Mouse (Mus musculus) embryonic facial prominence, embryonic 13.5 days (tissue): ENCODE measurements at regions not wholly inside any gene's neighbourhood (a gene's known extent, or its start where the extent isn't known, plus 50 kb on each side); places are given as distances from the start of the nearest gene placed in this dataset.
"Not testable (repeated sequence)": the region's sequence is repeated elsewhere in the genome, so short reads cannot be mapped to it uniquely, and the experiment has no call there.

Source experiments
- ATAC-seq: fragments of 200-750 bp; cut with Nextera tagmentation; 2 replicates; pipeline ENCODE4 v1.8.0; 2017; ENCODE audit warnings: low read depth; ENCODE audit not compliant: insufficient number of reproducible peaks, insufficient read depth, low FRiP score, low TSS enrichment
- H3K27ac ChIP-seq: fragments of 300-500 bp; sonication (generic); 2 replicates; pipeline ENCODE4 v1.5.1; 2015; ENCODE audit warnings: moderate library complexity, mild to moderate bottlenecking, inconsistent platforms
- H3K27me3 ChIP-seq: fragments of 300-500 bp; sonication (generic); 2 replicates; pipeline ENCODE4 v1.6.1; 2015; ENCODE audit warnings: mild to moderate bottlenecking, inconsistent platforms
- H3K36me3 ChIP-seq: fragments of 300-500 bp; sonication (generic); 2 replicates; pipeline ENCODE4 v1.6.1; 2015; ENCODE audit warnings: mild to moderate bottlenecking, inconsistent platforms
- H3K4me1 ChIP-seq: fragments of 300-500 bp; sonication (generic); 2 replicates; pipeline ENCODE4 v1.6.1; 2015; ENCODE audit warnings: inconsistent platforms
- H3K4me2 ChIP-seq: fragments of 300-500 bp; sonication (generic); 2 replicates; pipeline ENCODE4 v1.6.1; 2015; ENCODE audit warnings: moderate library complexity, mild to moderate bottlenecking, inconsistent platforms
- H3K4me3 ChIP-seq: fragments of 300-500 bp; sonication (generic); 2 replicates; pipeline ENCODE4 v1.5.1; 2015; ENCODE audit warnings: mild to moderate bottlenecking, inconsistent platforms
- H3K9ac ChIP-seq: fragments of 300-500 bp; sonication (generic); 2 replicates; pipeline ENCODE4 v1.6.1; 2015; ENCODE audit warnings: mild to moderate bottlenecking, inconsistent platforms
- H3K9me3 ChIP-seq: fragments of 300-500 bp; sonication (generic); 2 replicates; pipeline ENCODE4 v1.6.1; 2016; ENCODE audit warnings: inconsistent platforms
- WGBS: fragments of 180-500 bp; shearing (Covaris S2); methylation state at CpG from one replicate; pipeline ENCODE4 v1.1.7; 2015; ENCODE audit warnings: mixed read lengths; 5-methylcytosine and 5-hydroxymethylcytosine counted together

DNA sequence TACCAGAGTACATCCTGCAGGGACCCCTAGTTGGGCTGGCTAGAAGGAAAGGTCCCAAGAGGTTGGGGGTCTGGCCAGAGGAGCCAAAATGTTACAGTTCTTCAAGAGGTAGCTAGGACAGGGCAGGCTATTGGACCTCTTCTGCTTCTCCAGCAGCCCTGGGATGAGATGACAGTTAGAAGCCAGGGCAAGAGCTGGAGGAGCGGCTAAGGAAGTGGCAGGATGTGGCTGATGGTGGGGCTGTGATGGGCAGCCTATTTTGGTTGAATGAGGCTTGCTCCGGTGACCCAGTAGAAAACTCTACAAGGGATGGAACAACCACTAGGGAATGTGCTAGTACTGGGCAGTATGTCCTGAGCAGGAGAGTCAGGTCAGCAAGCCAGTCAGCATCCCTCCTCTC is 82.8 kb downstream of the Ddx11 start:
- Histone ChIP-seq H3K4me3 (no peak overlapping the region), H3K4me1 (no peaks in the 10 kb centered on the region), H3K4me2 (no peak overlapping the region), H3K9ac (no peak overlapping the region), H3K27me3 (no peaks in the 10 kb centered on the region), H3K9me3 (no peaks in the 10 kb centered on the region), H3K27ac (no peak overlapping the region), H3K36me3 (no peaks in the 10 kb centered on the region)
- 91% methylated on average over 2 of the region's 2 CpGs for WGBS
- ATAC-seq = no peak

DNA sequence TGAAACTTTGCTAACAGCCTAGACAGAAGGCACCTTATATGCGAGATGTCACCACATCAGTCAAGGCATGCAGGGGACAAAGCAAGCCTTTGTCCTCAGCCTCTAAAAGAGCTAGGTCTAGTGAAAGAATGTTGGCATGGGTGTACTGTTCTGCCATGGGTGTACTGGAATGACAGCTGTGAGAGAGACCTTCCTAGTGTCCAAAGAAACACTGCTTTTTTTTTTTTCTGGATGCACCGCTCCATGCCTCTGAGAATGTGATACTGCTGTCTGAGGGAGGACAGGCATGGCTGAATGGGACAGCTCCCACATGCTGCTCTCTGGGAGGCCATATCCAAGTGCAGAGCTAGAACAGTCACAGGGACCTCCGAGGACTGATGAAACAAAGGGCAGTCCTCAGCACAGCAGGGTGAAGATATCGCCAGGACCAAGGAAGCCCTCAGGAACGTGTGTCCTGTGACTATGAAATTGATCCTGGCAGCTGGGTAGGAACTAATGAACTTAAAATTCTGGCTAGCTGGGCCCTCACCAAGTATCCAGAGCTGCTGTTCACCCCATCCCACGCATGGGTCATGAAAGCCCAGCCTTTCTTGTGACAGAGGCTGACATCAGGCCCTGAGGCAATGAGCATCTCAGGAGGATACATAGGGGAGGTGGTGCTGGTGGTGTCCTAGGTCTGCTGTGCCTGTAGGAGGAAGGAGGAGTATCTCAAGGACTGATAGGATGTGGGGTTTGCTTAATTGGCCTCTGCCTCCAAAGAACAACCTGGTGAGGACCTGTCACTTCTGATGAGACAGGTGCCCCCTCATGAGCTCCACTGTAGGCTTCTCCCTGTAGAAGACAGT is 84.6 kb downstream of the Ddx11 start:
- not testable (repeated sequence) for H3K4me1 ChIP-seq, H3K36me3 ChIP-seq, H3K4me2 ChIP-seq, H3K4me3 ChIP-seq, H3K9me3 ChIP-seq, H3K27ac ChIP-seq, H3K9ac ChIP-seq, ATAC-seq, H3K27me3 ChIP-seq
- WGBS = 70% methylated on average over 6 of the region's 6 CpGs

DNA sequence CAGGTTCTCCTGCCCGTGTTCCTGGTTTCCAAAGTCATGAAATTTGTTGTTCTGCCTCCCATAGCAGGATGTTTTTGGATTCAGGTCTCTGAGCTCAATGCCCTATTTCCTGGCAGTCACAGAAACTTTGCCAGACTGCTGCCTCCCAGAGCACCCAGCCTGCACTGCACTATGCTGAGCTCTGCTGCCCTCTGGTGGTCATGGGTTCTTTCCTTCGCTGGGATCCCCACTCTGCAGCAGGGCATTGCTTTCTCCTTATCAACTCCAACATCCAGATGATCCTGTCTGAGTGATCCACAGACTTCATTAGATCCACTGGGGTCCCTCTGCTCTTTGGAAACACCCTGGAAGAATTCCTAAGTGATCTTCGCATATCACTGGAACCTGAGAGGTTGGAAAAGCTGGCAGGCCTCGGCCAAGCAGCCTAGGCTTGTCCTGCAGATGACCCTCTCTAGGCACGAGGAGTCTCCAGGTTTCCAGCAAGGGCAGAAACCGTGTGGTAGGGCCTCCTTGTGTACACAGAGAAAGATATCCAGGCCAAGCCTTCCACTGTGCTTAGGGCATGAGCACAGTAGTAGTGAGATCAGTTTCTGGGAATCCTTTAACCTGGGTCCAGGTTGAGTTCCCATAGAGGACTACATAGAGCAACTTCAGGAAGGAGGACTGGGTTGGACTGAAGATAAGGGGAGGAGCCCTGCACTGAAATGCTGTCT is 85.6 kb downstream of the Ddx11 start:
- H3K4me2 ChIP-seq, H3K27ac ChIP-seq, H3K4me3 ChIP-seq, H3K4me1 ChIP-seq, H3K36me3 ChIP-seq, H3K27me3 ChIP-seq, H3K9me3 ChIP-seq, H3K9ac ChIP-seq: not testable (repeated sequence)
- 39% methylated on average over 3 of the region's 6 CpGs for WGBS
- peak; percentile 59; the same call in 1 of the 2 replicates for ATAC-seq

DNA sequence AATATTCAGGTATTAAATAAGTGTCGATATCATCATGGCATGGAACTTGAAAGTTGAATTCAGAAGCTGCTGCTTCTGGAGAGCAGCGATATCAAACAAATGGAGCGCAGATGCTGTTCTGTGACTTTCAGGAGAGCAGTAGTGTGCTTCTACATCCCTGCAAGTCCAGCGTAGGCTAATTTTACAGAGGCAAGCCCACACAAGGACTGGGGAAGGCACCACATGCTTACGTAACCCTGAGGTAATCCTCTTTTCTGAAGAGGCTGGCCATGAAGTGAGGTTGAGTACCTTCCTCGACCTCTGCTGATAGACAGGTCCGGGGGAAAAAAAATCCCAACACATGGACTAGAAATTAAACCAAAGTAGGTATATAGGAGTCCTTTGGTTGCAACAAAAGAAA is 88.2 kb downstream of the Ddx11 start:
- H3K9ac ChIP-seq = no peak overlapping the region
- 77% methylated on average over 7 of the region's 7 CpGs for WGBS

DNA sequence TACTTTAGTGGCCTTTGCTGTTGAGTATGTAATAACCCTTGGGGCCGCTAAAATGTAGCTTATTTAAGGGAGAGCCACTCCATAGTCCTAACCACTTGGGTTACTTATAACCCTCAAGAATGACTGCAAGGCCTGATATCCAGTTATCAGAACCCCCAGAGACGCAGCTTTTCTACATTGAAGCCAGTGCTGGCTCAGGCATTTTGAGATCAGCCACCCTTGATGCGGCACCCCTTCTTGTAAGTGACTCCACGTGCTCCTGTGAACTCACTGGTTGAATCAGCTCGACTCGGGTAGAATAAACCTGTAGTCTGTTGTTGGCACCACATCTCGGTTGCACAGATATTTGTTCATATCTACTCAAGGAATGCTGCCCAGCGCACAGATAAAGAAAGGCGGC is 89.3 kb downstream of the Ddx11 start:
- Histone ChIP-seq H3K27me3 (no peaks in the 10 kb centered on the region), H3K4me2 (no peak overlapping the region), H3K36me3 (no peaks in the 10 kb centered on the region), H3K27ac (no peak overlapping the region), H3K4me1 (no peaks in the 10 kb centered on the region), H3K9ac (no peak overlapping the region), H3K4me3 (no peak overlapping the region), H3K9me3 (no peaks in the 10 kb centered on the region)
- WGBS = 91% methylated on average over 9 of the region's 9 CpGs
- ATAC-seq = no peak

More for the DNA sequence above, 88.2 kb downstream of the Ddx11 start:
- Histone ChIP-seq H3K9me3 (no peaks in the 10 kb centered on the region), H3K4me3 (no peak overlapping the region), H3K27ac (no peak overlapping the region), H3K36me3 (no peaks in the 10 kb centered on the region), H3K27me3 (no peaks in the 10 kb centered on the region), H3K4me2 (no peak overlapping the region), H3K4me1 (no peaks in the 10 kb centered on the region)
- ATAC-seq = no peak

DNA sequence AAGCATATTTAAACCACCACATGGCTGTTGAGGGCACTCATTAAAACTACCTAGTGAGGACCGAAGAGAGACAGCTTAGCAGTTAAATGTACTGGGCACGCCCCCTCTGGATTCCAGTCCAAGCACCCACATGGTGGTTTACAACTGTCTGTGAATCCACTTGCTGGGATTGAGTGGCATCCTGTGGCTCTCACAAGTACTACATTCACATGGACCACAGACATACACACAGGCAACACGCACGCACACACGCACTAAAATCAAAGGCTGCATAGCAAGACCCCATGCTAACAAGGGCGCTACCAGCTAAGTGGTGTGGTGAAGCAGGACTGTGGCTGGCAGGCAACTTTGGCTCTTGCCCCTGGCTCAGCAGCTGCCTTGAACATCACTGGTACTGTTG is 95.0 kb downstream of the Ddx11 start:
- Histone ChIP-seq H3K4me1 (no peaks in the 10 kb centered on the region), H3K4me2 (no peak overlapping the region), H3K27ac (no peak overlapping the region), H3K9ac (no peak overlapping the region), H3K36me3 (no peaks in the 10 kb centered on the region), H3K4me3 (no peak overlapping the region), H3K9me3 (no peaks in the 10 kb centered on the region), H3K27me3 (no peaks in the 10 kb centered on the region)
- 95% methylated on average over 6 of the region's 6 CpGs for WGBS
- no peak for ATAC-seq

DNA sequence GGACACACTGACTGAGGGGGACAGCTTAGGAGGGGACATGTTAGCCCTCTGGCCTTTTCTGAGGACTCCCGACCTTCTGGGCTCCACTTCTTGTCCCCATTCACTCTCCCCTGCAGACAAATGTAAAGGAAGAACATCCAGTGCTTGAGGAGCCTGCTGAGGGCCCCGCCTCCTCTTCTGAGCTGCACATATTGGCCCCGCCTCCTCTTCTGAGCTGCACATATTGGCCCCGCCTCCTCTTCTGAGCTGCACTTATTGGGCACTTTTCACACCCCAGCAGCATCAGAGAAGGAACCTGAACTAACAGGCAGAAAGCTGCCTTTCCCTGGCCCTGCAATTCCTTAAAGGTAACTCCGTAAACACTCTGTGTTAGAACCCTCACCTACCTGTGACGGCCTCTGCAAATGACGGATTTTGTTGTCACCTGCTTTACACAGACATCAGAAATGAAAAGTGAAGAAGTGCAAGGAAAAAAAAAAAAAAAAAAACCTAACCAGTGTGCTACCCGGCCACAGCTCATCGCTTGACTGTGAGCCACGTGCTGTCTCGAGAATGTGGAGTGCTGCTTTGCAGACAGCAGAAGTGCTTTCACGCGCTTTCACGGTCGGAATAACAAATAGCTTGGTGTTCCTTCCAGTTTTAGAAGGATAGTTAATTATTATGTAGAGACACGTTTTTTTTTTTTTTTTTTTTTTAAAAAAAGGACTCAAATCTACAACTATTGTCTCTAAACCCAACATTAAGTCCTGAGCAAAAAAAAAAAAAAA is 96.5 kb downstream of the Ddx11 start:
- H3K4me3 ChIP-seq = no peak overlapping the region
- H3K4me2 ChIP-seq = no peak overlapping the region
- H3K36me3 ChIP-seq = no peaks in the 10 kb centered on the region
- no peaks in the 10 kb centered on the region for H3K27me3 ChIP-seq
- ATAC-seq = no peak
- H3K9me3 ChIP-seq = no peaks in the 10 kb centered on the region
- WGBS = 67% methylated on average over 16 of the region's 16 CpGs
- H3K9ac ChIP-seq = no peak overlapping the region
- H3K27ac ChIP-seq = no peak overlapping the region
- H3K4me1 ChIP-seq = no peaks in the 10 kb centered on the region

DNA sequence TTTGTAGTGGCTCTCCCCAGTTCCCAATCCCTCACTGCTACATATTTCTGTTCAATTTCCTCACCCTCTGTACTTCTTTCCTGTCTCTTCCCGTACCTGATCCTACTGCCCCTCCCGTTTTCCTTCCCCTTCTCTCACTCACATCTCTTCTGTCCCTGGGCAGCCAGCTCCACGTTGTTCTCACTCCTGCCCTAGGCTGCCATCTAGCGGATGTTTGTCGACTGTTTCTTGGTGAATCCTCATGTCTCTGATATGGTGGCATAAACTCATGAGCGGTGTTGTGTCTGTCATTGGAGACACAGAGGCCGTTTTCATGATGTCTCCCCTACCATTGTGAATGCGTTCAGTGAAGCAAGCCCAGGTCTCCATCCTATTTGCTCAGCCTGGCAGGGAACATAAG is 97.9 kb downstream of the Ddx11 start:
- ATAC-seq = no peak
- no peak overlapping the region for H3K4me3 ChIP-seq

DNA sequence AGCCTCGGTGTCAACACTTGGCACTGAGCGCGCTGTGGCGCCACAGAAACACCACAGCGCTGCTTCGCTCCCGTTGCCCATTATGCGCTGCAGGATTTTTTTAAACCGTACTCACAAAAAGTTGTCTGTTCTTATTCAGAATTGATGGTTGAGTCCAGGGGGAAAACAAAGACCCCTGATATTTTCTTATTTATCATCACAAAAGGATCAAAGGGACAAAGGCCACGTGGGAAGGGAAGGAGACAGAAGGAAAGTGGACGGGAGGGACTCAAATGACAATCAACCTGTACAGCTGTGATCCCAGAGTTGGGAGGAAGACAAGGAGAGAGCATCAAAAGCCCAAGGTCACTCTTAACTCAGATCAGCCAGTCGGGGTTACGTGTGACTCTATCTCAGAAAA is 100.4 kb downstream of the Ddx11 start:
- no peak overlapping the region for H3K4me2 ChIP-seq
- no peaks in the 10 kb centered on the region for H3K9me3 ChIP-seq
- no peak overlapping the region for H3K9ac ChIP-seq
- H3K4me1 ChIP-seq = no peaks in the 10 kb centered on the region
- no peak overlapping the region for H3K4me3 ChIP-seq
- no peaks in the 10 kb centered on the region for H3K27me3 ChIP-seq
- H3K36me3 ChIP-seq = no peaks in the 10 kb centered on the region
- ATAC-seq = no peak
- 89% methylated on average over 13 of the region's 13 CpGs for WGBS
- no peak overlapping the region for H3K27ac ChIP-seq

More for the DNA sequence above, 97.9 kb downstream of the Ddx11 start:
- Histone ChIP-seq H3K4me1 (no peaks in the 10 kb centered on the region), H3K27ac (no peak overlapping the region), H3K4me2 (no peak overlapping the region), H3K36me3 (no peaks in the 10 kb centered on the region), H3K9ac (no peak overlapping the region), H3K27me3 (no peaks in the 10 kb centered on the region), H3K9me3 (no peaks in the 10 kb centered on the region)
- WGBS = 11% methylated on average over 8 of the region's 8 CpGs

DNA sequence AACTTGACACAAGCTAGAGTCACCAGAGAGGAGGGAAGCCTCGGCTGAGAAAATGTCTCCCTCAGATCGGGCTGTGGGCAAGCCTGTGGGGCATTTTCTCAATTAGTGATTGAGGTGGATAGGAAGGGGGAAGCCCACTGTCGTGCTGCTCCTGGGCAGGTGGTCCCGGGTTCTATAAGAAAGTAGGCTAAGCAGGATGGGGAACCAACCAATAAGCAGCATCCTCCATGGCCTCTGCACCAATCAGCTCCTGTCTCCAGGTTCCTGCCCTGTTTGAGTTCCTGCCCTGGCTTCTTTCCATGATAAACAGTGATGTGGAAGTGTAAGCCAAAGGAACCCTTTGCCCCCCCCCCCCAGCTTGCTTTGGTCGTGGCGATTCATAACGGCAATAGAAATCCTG is 100.9 kb downstream of the Ddx11 start:
- Histone ChIP-seq H3K27ac (no peak overlapping the region), H3K9me3 (no peaks in the 10 kb centered on the region), H3K36me3 (no peaks in the 10 kb centered on the region), H3K27me3 (no peaks in the 10 kb centered on the region), H3K4me2 (no peak overlapping the region), H3K9ac (no peak overlapping the region), H3K4me3 (no peak overlapping the region), H3K4me1 (no peaks in the 10 kb centered on the region)
- 60% methylated on average over 7 of the region's 7 CpGs for WGBS
- ATAC-seq = no peak

DNA sequence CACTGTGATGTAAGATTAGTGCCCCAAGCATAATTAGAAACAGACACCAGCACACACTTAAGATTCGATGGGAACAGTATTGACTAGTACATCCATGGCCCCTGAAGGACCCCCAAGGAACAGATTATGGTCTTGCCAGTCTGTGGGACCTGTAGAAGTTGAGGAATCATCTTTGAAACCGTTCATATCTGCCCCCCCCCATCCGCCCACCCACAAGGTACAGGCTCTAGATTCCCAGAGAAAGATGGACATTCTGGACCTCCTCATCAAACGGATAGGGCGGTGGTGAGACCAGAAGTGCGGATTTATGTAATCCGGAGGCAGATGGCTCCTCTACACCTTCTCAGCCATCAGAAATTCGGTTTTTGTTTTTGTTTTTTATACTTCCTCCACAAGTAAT is 109.1 kb downstream of the Ddx11 start:
- no peaks in the 10 kb centered on the region for H3K9me3 ChIP-seq
- no peaks in the 10 kb centered on the region; the same call in 1 of the 2 replicates for H3K27me3 ChIP-seq
- H3K36me3 ChIP-seq = no peaks in the 10 kb centered on the region
- H3K27ac ChIP-seq = no peak overlapping the region
- WGBS = 81% methylated on average over 8 of the region's 8 CpGs
- H3K4me2 ChIP-seq = no peak overlapping the region
- no peak for ATAC-seq
- H3K4me3 ChIP-seq = no peak overlapping the region
- H3K4me1 ChIP-seq = peaks cover 4% of the 10 kb centered on the region; the same call in 1 of the 2 replicates
- no peak overlapping the region for H3K9ac ChIP-seq
